Mouse (Mus musculus): ENCODE measurements around the gene Ush1c.

The Ush1c gene

GRCm38 (mm10) chr7:46238346-46238745 lies at the start of gene Ush1c:
Gene Ush1c, minus strand, starts transcription at chr7:46238503.
- no peak for DNase-seq (ENCODE audit: low spot score)

GRCm38 (mm10) chr7:46287051-46287450 lies 48.7 kb upstream of the Ush1c start:
- no peak for DNase-seq (ENCODE audit: low spot score)

- no peak for DNase-seq (ENCODE audit: low spot score)
Observed at GRCm38 (mm10) chr7:46286391-46286790, 48.1 kb upstream of the Ush1c start.

- DNase-seq (ENCODE audit: low spot score) = no peak
Observed at GRCm38 (mm10) chr7:46285161-46285839, 47.0 kb upstream of the Ush1c start.

GRCm38 (mm10) chr7:46283681-46284080 lies 45.4 kb upstream of the Ush1c start:
- peak; percentile 6 for DNase-seq (ENCODE audit: low spot score)

GRCm38 (mm10) chr7:46282276-46282675 lies 44.0 kb upstream of the Ush1c start:
- DNase-seq (ENCODE audit: low spot score) = no peak

GRCm38 (mm10) chr7:46280896-46281295 lies 42.6 kb upstream of the Ush1c start:
- no peak for DNase-seq (ENCODE audit: low spot score)

GRCm38 (mm10) chr7:46279946-46280345 lies 41.6 kb upstream of the Ush1c start:
- DNase-seq (ENCODE audit: low spot score) = peak; percentile 41

GRCm38 (mm10) chr7:46276156-46276555 lies 37.9 kb upstream of the Ush1c start:
- no peak for DNase-seq (ENCODE audit: low spot score)

- DNase-seq (ENCODE audit: low spot score) = no peak
Observed at GRCm38 (mm10) chr7:46251841-46252240, 13.5 kb upstream of the Ush1c start.

GRCm38 (mm10) chr7:46247606-46248005 lies 9.3 kb upstream of the Ush1c start:
- no peak for DNase-seq (ENCODE audit: low spot score)

- no peak for DNase-seq (ENCODE audit: low spot score)
Observed at GRCm38 (mm10) chr7:46246876-46247275, 8.6 kb upstream of the Ush1c start.

GRCm38 (mm10) chr7:46240696-46241095 lies 2.4 kb upstream of the Ush1c start, which contains the start of gene Otog:
Gene Otog, plus strand, starts transcription at chr7:46240987.
- DNase-seq (ENCODE audit: low spot score) = no peak

- DNase-seq (ENCODE audit: low spot score) = no peak
Observed at GRCm38 (mm10) chr7:46240091-46240490, 1.8 kb upstream of the Ush1c start.

- no peak for DNase-seq (ENCODE audit: low spot score)
Observed at GRCm38 (mm10) chr7:46237192-46237591, 1.1 kb downstream of the Ush1c start.

GRCm38 (mm10) chr7:46236363-46236762 lies 1.9 kb downstream of the Ush1c start:
- no peak for DNase-seq (ENCODE audit: low spot score)

- no peak for DNase-seq (ENCODE audit: low spot score)
Observed at GRCm38 (mm10) chr7:46235948-46236347, 2.4 kb downstream of the Ush1c start.

GRCm38 (mm10) chr7:46226936-46227335 lies 11.4 kb downstream of the Ush1c start:
- no peak for DNase-seq (ENCODE audit: low spot score)

- DNase-seq (ENCODE audit: low spot score) = peak; percentile 10
Observed at GRCm38 (mm10) chr7:46226253-46226652, 12.1 kb downstream of the Ush1c start.

- no peak for DNase-seq (ENCODE audit: low spot score)
Observed at GRCm38 (mm10) chr7:46220591-46221129, 17.6 kb downstream of the Ush1c start.

- no peak for DNase-seq (ENCODE audit: low spot score)
Observed at GRCm38 (mm10) chr7:46218415-46218814, 19.9 kb downstream of the Ush1c start.

- no peak for DNase-seq (ENCODE audit: low spot score)
Observed at GRCm38 (mm10) chr7:46216481-46216880, 21.8 kb downstream of the Ush1c start.

- no peak for DNase-seq (ENCODE audit: low spot score)
Observed at GRCm38 (mm10) chr7:46210276-46210675, 28.0 kb downstream of the Ush1c start.

GRCm38 (mm10) chr7:46208131-46208530 lies 30.2 kb downstream of the Ush1c start:
- DNase-seq (ENCODE audit: low spot score) = no peak

Data from ovary, postnatal 14 days (tissue).